Mouse (Mus musculus) liver, embryonic 12.5 days (tissue): Measurements from ENCODE around the gene Map4k2. TPM values are rescaled to one million over a fixed set of nuclear protein-coding genes. Genes with fewer than 3 reads are reported as not detected.

ENCODE experiments used
- ATAC-seq: fragments of 200-750 bp; cut with Nextera tagmentation; 2 replicates; pipeline ENCODE4 v1.8.0; 2017; ENCODE audit warnings: moderate number of reproducible peaks, mild to moderate bottlenecking, moderate library complexity
- H3K27ac ChIP-seq: fragments of 300-500 bp; sonication (generic); 2 replicates; pipeline ENCODE4 v1.5.1; 2016; ENCODE audit warnings: mild to moderate bottlenecking
- H3K27me3 ChIP-seq: fragments of 300-500 bp; sonication (generic); replicated peaks from 2 replicates; pipeline ENCODE4 v1.6.1; 2016; ENCODE audit warnings: mild to moderate bottlenecking, moderate library complexity
- H3K36me3 ChIP-seq: fragments of 300-500 bp; sonication (generic); 2 replicates; pipeline ENCODE4 v1.6.1; 2016; ENCODE audit warnings: mild to moderate bottlenecking, moderate library complexity
- H3K4me1 ChIP-seq: fragments of 300-500 bp; sonication (generic); 2 replicates; pipeline ENCODE4 v1.6.1; 2016
- H3K4me2 ChIP-seq: fragments of 300-500 bp; sonication (generic); 2 replicates; pipeline ENCODE4 v1.6.1; 2016; ENCODE audit warnings: mild to moderate bottlenecking, moderate library complexity
- H3K4me3 ChIP-seq: fragments of 300-500 bp; sonication (generic); 2 replicates; pipeline ENCODE4 v1.5.1; 2016; ENCODE audit warnings: mild to moderate bottlenecking, moderate library complexity
- H3K9ac ChIP-seq: fragments of 300-500 bp; sonication (generic); 2 replicates; pipeline ENCODE4 v1.6.1; 2016; ENCODE audit warnings: mild to moderate bottlenecking, moderate library complexity
- H3K9me3 ChIP-seq: fragments of 300-500 bp; sonication (generic); replicated peaks from 2 replicates; pipeline ENCODE4 v1.6.1; 2016; ENCODE audit warnings: mild to moderate bottlenecking, moderate library complexity
- WGBS: fragments of 180-500 bp; shearing (Covaris S2); methylation state at CpG from one replicate; pipeline ENCODE4 v1.1.7; 2016; ENCODE audit not compliant: insufficient replicate concordance; 5-methylcytosine and 5-hydroxymethylcytosine counted together
- polyA plus RNA-seq: library from polyadenylated mRNA; unstranded; fragments of >200 nt; fragmentation: Nextera tagmentation; extraction: Ambion mirVana; gene quantifications from 2 replicates; pipeline ENCODE4 v1.2.1, GENCODE M21; 2016

The Map4k2 gene
- polyA plus RNA-seq, 1 experiment from 2014 or later = 9.3 TPM

DNA sequence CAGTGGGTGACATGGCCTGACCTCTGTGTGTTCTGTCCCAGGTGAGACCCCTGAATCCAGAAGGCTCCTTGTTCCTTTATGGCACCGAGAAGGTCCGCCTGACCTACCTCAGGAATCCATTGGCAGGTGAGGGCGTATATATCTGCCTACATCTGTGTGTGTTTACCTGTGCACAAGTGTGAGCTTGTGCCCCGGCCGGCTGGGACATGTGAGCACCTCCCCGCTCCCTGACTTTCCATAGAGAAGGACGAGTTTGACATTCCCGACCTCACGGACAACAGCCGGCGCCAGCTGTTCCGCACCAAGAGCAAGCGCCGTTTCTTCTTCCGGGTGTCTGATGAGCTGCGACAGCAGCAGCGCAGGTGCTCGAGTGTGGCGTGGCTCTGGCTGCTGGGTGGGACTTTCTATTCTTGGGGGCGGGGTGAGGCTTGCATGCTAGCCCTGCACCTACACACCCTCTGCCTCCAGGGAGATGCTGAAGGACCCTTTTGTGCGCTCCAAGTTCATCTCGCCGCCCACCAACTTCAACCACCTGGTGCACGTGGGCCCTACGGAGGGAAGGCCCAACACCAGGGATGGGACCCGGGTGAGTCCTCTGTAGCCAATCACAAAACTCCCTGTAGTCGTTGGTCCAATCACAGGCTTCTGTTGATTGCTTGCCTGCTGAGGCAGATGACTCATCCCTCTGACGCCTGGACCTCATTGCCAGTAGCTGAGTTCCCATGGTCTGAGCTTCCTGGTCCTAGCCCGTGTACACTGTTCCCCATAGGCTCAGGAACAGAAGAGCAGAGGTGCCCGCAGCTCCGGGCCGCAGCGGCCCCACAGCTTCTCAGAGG, 18.9 kb upstream of the Map4k2 start:
- ATAC-seq = no peak
- no peaks in the 10 kb centered on the region for H3K9me3 ChIP-seq
- no peaks in the 10 kb centered on the region for H3K27me3 ChIP-seq
- peaks cover 57% of the 10 kb centered on the region for H3K36me3 ChIP-seq
- H3K9ac ChIP-seq = no peak overlapping the region
- no peak overlapping the region for H3K4me3 ChIP-seq
- peaks cover 8% of the 10 kb centered on the region for H3K4me1 ChIP-seq
- H3K4me2 ChIP-seq = no peak overlapping the region
- WGBS = 78% methylated on average over 33 of the region's 33 CpGs
- no peak overlapping the region for H3K27ac ChIP-seq

DNA sequence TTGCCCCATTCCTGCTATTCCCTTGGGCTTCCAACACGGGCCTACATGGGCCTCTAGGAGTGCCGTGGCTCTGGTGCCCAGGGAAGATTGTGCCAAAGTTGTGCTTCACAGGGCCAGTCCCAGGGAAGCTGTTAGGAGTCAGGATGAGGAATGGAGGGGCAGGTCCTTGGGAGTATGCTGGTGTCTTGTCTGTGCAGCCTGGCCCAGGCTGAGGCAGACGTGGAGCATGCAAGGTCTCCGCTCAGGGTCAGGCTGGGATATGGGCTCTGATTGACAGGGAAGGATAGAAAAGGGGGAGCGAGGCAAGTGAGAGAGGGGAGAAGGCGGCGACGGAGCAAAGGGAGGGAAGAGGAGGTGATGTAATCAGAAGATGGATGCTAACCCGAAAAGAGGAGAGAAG, 16.2 kb upstream of the Map4k2 start:
- H3K4me1 ChIP-seq = peaks cover 8% of the 10 kb centered on the region
- WGBS = 81% methylated on average over 9 of the region's 9 CpGs

DNA sequence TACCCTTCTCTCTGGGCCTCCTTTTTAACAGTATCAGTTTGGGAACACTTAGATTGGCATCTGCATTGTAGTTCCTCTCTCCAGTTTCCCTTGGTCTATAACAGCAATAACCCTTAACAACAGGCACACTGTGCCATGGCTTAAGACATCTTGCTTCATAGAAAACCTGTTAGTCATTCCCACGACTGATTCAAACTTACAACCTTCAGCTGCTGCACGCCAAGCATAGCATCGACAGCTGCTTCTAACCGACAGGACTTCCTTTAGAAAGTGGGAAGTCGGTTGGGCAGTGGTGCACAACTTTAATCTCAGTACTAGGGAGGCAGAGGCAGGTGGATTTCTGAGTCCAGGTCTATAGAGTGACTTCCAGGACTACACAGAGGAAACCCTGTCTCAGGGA, 9.8 kb upstream of the Map4k2 start:
- Histone ChIP-seq H3K9me3 (no peaks in the 10 kb centered on the region), H3K9ac (peak overlapping the region; percentile 60), H3K4me2 (peak overlapping the region; percentile 57), H3K36me3 (no peaks in the 10 kb centered on the region), H3K4me3 (no peak overlapping the region), H3K4me1 (peaks cover 36% of the 10 kb centered on the region), H3K27me3 (no peaks in the 10 kb centered on the region), H3K27ac (no peak overlapping the region)
- 24% methylated on average over 5 of the region's 5 CpGs for WGBS
- ATAC-seq = no peak

More for the DNA sequence above, 16.2 kb upstream of the Map4k2 start:
- Histone ChIP-seq H3K9me3 (no peaks in the 10 kb centered on the region), H3K36me3 (peaks cover 33% of the 10 kb centered on the region), H3K27ac (no peak overlapping the region), H3K4me2 (no peak overlapping the region), H3K27me3 (no peaks in the 10 kb centered on the region), H3K4me3 (no peak overlapping the region), H3K9ac (no peak overlapping the region)
- no peak for ATAC-seq

DNA sequence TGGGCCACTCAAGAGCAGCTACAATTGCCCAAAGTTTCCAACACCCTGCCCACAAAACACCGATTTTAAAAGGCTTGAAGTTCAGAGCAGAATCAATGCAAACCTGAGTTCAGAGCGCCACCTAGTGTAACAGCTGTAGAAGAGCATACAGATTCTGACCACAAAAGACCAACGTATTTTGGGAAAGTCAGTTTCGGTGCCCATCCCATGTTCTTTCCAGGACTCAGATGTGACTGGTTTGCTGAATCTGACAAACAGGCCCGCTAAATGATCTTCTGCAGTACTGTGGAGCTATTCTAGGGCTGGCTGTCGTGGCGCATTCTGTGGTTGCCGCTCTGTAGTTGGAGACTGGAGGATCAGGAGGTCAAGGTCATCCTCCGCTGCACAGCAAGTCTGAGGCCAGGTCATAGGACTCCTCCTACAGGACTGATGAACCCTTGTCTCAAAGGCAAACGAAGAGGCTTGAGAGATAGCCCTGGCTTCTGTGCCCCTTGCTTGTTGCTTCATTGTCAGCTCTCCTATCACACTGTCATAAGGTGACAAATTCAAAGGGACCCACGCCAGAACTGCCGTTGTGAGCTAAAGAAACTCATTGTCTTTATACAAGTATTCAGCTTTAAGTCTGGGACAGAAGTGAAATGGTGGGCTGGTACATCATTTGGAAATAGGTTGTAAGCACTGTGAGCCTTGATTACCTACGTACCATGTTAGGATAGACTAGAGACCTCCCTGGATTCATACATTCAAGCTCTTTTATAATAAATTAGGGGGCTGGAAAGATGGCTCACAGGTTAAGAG, 9.0 kb upstream of the Map4k2 start:
- peak overlapping the region; percentile 60 for H3K9ac ChIP-seq
- H3K4me1 ChIP-seq = peaks cover 43% of the 10 kb centered on the region
- H3K27me3 ChIP-seq = no peaks in the 10 kb centered on the region
- H3K9me3 ChIP-seq = no peaks in the 10 kb centered on the region
- peaks cover 4% of the 10 kb centered on the region for H3K36me3 ChIP-seq
- no peak for ATAC-seq
- WGBS = 21% methylated on average over 13 of the region's 13 CpGs
- no peak overlapping the region; the same call in 1 of the 2 replicates for H3K27ac ChIP-seq
- peak overlapping the region; percentile 57 for H3K4me2 ChIP-seq
- H3K4me3 ChIP-seq = peak overlapping the region; percentile 25

DNA sequence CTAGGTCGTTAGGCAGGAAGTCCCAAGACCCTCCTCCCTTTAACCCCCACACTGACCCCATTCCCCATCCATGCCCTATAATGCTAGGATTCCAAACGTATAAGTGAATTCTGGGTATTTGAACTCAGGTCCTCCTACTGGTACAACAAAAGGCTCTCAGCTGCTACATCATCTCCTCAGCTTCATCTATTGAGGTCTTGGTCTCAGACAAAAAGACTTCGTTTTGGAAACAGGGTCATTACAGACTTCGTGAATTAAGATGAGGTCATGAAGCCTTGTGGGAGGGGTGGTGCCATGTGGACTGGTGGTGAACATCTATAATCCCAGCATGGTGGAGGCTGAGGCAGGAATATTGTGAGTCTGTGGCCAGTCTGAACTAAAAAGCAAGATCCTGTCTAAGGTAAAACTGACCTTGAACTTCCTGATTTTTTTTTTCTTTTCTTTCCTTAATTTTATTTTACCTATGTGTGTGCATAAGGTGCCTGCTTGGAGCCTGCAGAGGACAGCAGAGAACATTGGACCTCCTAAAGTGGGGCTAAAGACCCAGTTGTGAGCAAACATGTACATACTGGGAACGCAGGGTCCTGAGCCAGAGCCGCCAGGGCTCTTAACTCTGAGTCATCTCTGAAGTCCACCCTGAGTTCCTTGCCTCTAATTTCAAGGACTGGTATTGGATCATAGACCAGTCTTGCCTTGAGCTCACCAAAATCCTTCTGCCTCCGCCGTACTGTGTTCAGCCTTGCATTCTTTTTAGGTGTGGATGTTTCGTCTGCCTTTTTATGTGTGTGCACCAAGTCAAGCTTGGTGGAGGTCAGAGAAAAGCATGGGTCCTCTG, 7.0 kb upstream of the Map4k2 start:
- peaks cover 25% of the 10 kb centered on the region for H3K36me3 ChIP-seq
- H3K4me2 ChIP-seq = peak overlapping the region; percentile 97
- peaks cover 53% of the 10 kb centered on the region for H3K4me1 ChIP-seq
- H3K4me3 ChIP-seq = peak overlapping the region; percentile 82
- H3K9me3 ChIP-seq = no peaks in the 10 kb centered on the region
- peak overlapping the region; percentile 88 for H3K9ac ChIP-seq
- no peaks in the 10 kb centered on the region for H3K27me3 ChIP-seq
- no peak; the same call in 1 of the 2 replicates for ATAC-seq
- H3K27ac ChIP-seq = peak overlapping the region; percentile 85
- 58% methylated on average over 9 of the region's 9 CpGs for WGBS

DNA sequence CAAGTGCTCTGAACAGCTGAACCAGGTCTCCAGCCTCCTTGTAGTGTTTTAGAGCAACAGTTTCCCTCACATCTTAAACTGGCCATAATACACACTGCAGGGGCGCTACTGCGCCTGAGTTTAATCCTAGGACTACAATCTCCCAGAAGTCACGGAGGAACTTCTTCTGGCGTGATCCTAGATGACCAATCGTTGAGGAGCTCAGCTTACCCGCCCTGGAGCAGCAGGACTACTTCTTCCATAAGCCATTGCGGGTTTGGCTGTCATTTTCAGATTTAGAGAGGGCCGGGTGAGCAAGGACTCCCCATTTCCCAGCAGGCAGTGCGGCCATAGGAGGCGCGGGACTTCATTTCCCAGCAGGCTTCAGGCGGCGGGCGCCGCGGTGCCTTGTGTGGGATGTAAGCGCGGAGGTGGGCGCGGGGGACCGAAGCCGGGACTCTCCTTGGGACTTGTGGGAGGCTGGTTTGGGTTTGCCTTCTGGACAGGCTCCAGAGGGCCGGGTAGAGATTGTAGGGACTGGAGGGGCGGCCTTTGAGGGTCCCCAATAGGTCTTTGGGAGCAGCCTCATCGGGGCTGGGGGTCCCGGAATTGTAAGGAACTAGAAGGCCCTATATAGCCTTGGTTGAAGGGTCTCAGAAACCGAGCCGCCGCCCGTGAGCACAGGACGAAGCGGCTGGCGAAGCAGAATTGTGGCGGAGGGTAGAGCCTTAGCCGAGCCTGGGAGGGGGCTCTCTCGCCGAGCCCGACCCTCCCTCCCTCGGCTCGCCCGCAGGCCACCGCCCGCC, 6.1 kb upstream of the Map4k2 start, which contains the start of gene Men1:
Men1 (plus strand) TSS at position 307 of the 785 bp plus-strand sequence.
- no peaks in the 10 kb centered on the region for H3K9me3 ChIP-seq
- peak; percentile 87 for ATAC-seq
- H3K4me2 ChIP-seq = peak within 1 kb of the TSS; percentile 97
- H3K27me3 ChIP-seq = no peaks in the 10 kb centered on the region
- peak within 1 kb of the TSS; percentile 88 for H3K9ac ChIP-seq
- peaks cover 33% of the 10 kb centered on the region for H3K36me3 ChIP-seq
- peak within 1 kb of the TSS; percentile 85 for H3K27ac ChIP-seq
- H3K4me1 ChIP-seq = peaks cover 62% of the 10 kb centered on the region
- 2% methylated on average over 43 of the region's 43 CpGs for WGBS
- peak within 1 kb of the TSS; percentile 82 for H3K4me3 ChIP-seq

DNA sequence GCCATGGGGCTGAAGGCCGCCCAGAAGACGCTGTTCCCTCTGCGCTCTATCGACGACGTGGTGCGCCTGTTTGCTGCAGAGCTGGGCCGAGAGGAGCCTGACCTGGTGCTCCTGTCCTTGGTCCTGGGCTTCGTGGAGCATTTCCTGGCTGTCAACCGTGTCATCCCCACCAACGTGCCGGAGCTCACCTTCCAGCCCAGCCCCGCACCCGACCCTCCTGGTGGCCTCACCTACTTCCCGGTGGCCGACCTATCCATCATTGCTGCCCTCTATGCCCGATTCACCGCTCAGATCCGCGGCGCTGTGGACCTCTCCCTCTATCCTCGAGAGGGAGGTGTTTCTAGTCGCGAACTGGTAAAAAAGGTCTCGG, 5.5 kb upstream of the Map4k2 start:
- peak overlapping the region; percentile 88 for H3K9ac ChIP-seq
- peaks cover 68% of the 10 kb centered on the region for H3K4me1 ChIP-seq
- WGBS = 1% methylated on average over 25 of the region's 25 CpGs
- peak overlapping the region; percentile 82 for H3K4me3 ChIP-seq
- ATAC-seq = no peak; the same call in 1 of the 2 replicates
- H3K27me3 ChIP-seq = no peaks in the 10 kb centered on the region
- H3K36me3 ChIP-seq = peaks cover 37% of the 10 kb centered on the region
- H3K27ac ChIP-seq = peak overlapping the region; percentile 85
- no peaks in the 10 kb centered on the region for H3K9me3 ChIP-seq
- peak overlapping the region; percentile 97 for H3K4me2 ChIP-seq

DNA sequence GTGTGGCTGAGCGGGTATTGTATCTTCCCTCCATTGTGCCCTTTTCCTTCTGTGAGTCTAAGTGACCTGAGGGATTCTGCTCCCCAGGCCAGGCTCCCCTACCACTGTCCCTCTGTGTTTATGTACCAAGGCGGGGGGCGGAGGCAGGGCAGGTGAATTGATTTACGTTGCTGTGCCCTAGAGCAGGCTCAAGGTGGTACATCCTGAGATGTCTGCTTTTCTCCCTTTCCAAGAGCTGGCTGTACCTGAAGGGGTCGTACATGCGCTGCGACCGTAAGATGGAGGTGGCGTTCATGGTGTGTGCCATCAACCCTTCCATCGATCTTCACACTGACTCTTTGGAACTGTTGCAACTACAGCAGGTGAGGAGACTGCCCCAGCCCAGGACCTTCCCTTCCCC, 4.0 kb upstream of the Map4k2 start:
- no peak for ATAC-seq
- 86% methylated on average over 10 of the region's 10 CpGs for WGBS
- Histone ChIP-seq H3K27ac (no peak overlapping the region), H3K27me3 (no peaks in the 10 kb centered on the region), H3K9ac (peak overlapping the region; percentile 88; the same call in 1 of the 2 replicates), H3K36me3 (peaks cover 37% of the 10 kb centered on the region), H3K4me2 (peak overlapping the region; percentile 97), H3K4me1 (peaks cover 68% of the 10 kb centered on the region), H3K4me3 (peak overlapping the region; percentile 82), H3K9me3 (no peaks in the 10 kb centered on the region)

DNA sequence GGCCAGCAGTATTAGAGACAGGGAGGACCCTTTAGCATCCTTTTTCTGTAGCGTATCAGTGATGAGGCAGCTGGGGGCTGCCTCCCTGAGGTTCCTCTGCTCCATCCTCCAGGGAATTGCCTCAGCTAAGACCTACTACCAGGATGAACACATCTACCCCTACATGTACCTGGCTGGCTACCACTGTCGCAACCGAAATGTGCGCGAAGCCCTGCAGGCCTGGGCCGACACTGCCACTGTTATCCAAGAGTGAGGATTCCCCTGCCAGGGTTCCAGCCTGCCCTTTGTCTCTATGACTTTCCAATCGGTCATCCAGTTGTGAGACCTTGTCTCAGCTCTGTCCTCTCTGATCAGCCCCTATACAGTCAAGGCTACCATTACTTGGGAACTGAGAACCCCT, 2.8 kb upstream of the Map4k2 start:
- H3K4me1 ChIP-seq = peaks cover 77% of the 10 kb centered on the region
- H3K36me3 ChIP-seq = peaks cover 43% of the 10 kb centered on the region
- H3K4me2 ChIP-seq = no peak overlapping the region
- 94% methylated on average over 7 of the region's 7 CpGs for WGBS
- H3K9ac ChIP-seq = no peak overlapping the region
- H3K4me3 ChIP-seq = no peak overlapping the region
- H3K9me3 ChIP-seq = no peaks in the 10 kb centered on the region
- ATAC-seq = no peak
- no peaks in the 10 kb centered on the region for H3K27me3 ChIP-seq
- H3K27ac ChIP-seq = no peak overlapping the region

DNA sequence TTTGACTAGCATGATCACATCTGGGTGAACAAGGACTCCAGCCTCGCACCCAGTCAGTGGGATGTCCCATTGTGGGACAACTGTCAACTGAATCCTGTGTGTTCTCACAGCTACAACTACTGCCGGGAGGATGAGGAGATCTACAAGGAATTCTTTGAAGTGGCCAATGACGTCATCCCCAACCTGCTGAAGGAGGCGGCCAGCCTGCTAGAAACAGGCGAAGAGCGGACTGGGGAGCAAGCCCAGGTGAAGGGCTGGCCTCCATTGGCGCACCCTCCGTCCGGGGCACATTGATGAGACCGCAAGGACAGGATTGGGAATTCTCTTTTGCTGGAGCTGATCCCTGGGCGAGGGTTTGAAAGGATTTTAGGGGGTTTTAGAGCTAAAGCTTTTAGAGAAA, 2.2 kb upstream of the Map4k2 start:
- no peaks in the 10 kb centered on the region for H3K9me3 ChIP-seq
- H3K36me3 ChIP-seq = peaks cover 43% of the 10 kb centered on the region
- no peak overlapping the region for H3K27ac ChIP-seq
- H3K4me3 ChIP-seq = no peak overlapping the region
- H3K27me3 ChIP-seq = no peaks in the 10 kb centered on the region
- WGBS = 89% methylated on average over 11 of the region's 11 CpGs
- peaks cover 80% of the 10 kb centered on the region for H3K4me1 ChIP-seq
- H3K4me2 ChIP-seq = no peak overlapping the region
- ATAC-seq = no peak
- no peak overlapping the region for H3K9ac ChIP-seq

DNA sequence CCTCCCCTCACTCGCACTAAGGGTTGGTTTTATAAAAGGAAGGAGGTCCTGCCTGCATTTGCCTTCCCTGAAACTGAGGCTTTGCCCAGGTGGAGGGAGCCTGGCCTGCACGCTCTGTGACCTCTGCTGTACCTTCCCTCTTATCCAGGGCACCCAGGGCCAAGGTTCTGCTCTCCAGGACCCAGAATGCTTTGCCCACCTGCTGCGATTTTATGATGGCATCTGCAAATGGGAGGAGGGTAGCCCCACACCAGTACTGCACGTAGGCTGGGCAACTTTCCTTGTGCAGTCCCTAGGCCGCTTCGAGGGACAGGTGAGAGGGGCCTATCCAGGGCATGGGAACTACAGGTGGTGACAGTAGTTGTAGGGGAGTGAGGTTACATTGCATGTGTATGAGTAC, 1.7 kb upstream of the Map4k2 start:
- WGBS = 94% methylated on average over 6 of the region's 6 CpGs
- H3K27ac ChIP-seq = no peak overlapping the region
- no peaks in the 10 kb centered on the region for H3K9me3 ChIP-seq
- peaks cover 47% of the 10 kb centered on the region for H3K36me3 ChIP-seq
- H3K4me1 ChIP-seq = peaks cover 80% of the 10 kb centered on the region
- H3K4me2 ChIP-seq = peak overlapping the region; percentile 99; the same call in 1 of the 2 replicates
- no peak for ATAC-seq
- no peak overlapping the region for H3K4me3 ChIP-seq
- H3K9ac ChIP-seq = no peak overlapping the region
- no peaks in the 10 kb centered on the region for H3K27me3 ChIP-seq
